19 mouse cellular contexts compared by ENCODE assay signal in genomic region chr3:158552105-158552504, GRCm38 (mm10). TPM values are rescaled to one million over a fixed set of nuclear protein-coding genes. Genes with fewer than 3 reads are reported as not detected.
DNase-seq lines count a peak whose midpoint lies in the region.
"Had no signal": no experiment of that assay in that cellular context is flagged by ENCODE, and none has a peak within 500 bp of the region (broad histone marks: within the 10 kb centered on the region; RNA-seq: fewer than 3 reads in every experiment).

No protein-coding gene starts in this region.

- peak; percentile 48 to 60 for DNase-seq in left cerebral cortex, adult 9 months (ENCODE audit: low spot score in 2 of 2)
- DNase-seq in left cerebral cortex, postnatal 10 days (ENCODE audit: extremely low spot score in 1 of 2, low spot score in 2 of 2): no peak
- DNase-seq in frontal cortex, postnatal 36 days (ENCODE audit: low spot score in 2 of 2): peak; percentile 61 to 67
- peak; percentile 47 to 56 for DNase-seq in layer of hippocampus, postnatal 36 days
- no peak for DNase-seq in retina, postnatal 1 day
- no peak for DNase-seq in spleen, postnatal 4 days (ENCODE audit: low spot score in 2 of 2)
- DNase-seq in c-Kit-positive CD71-positive TER-119-positive erythroid progenitor cells, embryonic 14.5 days (ENCODE audit: low spot score): no peak
- DNase-seq: adrenal gland, postnatal 36 days; cerebellum, adult 9-10 months; embryo, embryonic 11 days; heart, adult 11 months; heart, postnatal 4 days; kidney, adult 18-20 months; kidney, postnatal 10 days; lung, embryonic 14.5 days; midbrain, embryonic 14.5 days; thymus, adult 18-20 months had no signal

- intact Hi-C loops in left cerebral cortex, postnatal 10 days (cut with DNase I): no loop called here

RNA-seq across cellular contexts. Expression of gene Lrrc7, which starts 9.9 kb away (rescaled TPM):
- 100 to 1,000 TPM; 116 to 118 TPM for total RNA-seq in left cerebral cortex, postnatal 10 days (2021)
- 100 to 1,000 TPM; 113 to 131 TPM for total RNA-seq in layer of hippocampus, postnatal 36 days (2021)
- total RNA-seq: ES-E14; gastrocnemius, adult 18-20 months had no signal

Comparison
In these comparisons a context has a peak if more than half of its experiments do, and no peak if none do; other contexts are left out.
1. DNase-seq: peak in left cerebral cortex, adult 9 months (2 of 2), frontal cortex, postnatal 36 days (2 of 2) and layer of hippocampus, postnatal 36 days (2 of 2); none in left cerebral cortex, postnatal 10 days (0 of 2), retina, postnatal 1 day (single experiment), spleen, postnatal 4 days (0 of 2) and c-Kit-positive CD71-positive TER-119-positive erythroid progenitor cells, embryonic 14.5 days (single experiment).